Mouse (Mus musculus) cerebellum, postnatal 4 days (tissue): ENCODE results near the gene Dpp6.
A peak's percentile ranks its signal among the peaks of the same experiment; 100 is the strongest.

Source experiments
- DNase-seq, 2 experiments: peaks; one replicate each; pipeline ENCODE4 v3.0.0; 2022; ENCODE audit warnings: low spot score in 2 of 2, mixed read lengths in 1 of 2

Gene Dpp6

GRCm38 (mm10) chr5:26816975-26817941 lies at the start of gene Dpp6:
Dpp6 (plus strand) TSS chr5:26817203.
- peak; percentile 24 to 42 for DNase-seq

DNA sequence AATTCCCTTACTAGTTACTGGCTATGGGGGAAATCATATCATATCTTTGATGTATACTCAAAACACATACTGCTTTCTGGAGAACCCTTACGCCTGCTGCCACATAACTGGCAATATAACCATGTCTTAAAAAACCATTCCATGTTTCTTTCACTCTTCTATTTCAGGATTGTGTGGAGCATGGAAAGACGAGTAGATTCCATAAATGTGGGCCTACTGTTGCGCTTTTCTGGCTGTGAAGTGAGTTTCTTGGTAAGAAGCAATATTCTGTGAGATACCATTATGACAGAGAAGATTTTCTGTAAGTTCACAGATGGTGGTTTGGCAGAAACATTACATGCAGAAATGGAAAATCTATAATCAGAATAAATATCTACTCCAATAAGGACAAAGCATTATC lies 33.0 kb upstream of the Dpp6 start:
- DNase-seq, result no peak

DNA sequence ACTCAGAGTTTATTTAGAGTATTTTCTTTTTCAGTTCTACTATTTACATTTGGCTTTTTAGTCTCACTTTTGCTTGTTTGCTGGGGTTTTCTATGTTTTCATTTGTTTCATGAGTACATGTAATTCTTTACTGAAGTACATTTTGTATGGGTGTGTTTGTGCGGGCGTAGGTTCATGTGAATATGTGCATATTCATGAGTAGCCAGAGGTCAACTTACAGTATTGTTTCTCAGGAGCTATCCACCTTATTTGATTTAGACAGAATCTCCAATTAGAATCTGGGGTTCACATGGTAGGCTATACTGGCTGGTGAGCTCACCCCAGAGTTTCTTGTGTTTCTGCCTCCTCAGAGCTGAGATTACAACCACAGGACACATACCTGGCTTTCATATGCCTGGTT lies 21.5 kb upstream of the Dpp6 start:
- no peak for DNase-seq

GRCm38 (mm10) chr5:26835972-26836371 lies 19.0 kb downstream of the Dpp6 start:
- no peak for DNase-seq

DNA sequence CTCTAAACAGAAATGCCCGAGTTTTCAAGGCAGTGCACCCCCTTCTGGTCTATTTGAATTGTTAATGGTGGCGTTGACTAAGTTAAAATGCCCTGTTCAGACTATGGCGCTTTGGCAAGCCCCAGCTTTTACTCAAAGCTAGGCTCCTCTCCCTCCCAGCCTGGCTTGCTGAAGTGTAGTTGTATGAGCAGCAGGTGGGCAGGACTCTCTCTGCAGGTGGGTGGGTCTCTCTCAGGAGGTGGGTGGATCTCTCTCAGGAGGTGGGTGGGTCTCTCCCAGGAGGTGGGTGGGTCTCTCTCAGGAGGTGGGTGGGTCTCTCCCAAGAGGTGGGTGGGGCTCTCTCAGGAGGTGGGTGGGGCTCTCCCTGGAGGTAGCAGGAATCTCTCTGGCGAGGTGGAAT lies 24.1 kb downstream of the Dpp6 start:
- DNase-seq, result no peak

GRCm38 (mm10) chr5:26854746-26855145 lies 37.7 kb downstream of the Dpp6 start:
- DNase-seq, result no peak

DNA sequence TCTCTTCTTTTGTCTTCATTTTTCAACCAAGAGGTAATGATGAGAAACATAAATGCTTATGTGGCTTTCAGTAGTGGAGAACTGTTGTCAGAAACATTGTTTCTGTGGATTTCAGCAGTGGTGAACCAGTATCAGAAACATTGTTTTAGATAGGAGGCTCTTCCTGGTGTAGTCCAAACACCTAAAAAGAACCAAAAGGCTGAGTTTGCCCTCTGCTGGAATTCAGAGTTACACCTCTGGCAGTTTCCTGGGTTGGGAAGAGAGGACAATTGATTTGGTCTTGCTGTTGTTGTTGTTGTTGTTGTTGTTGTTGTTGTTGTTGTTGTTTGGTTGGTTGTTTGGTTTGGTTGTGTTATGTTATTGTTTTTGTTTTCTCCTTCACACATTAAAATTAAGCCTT lies 58.4 kb downstream of the Dpp6 start:
- DNase-seq, result no peak

- no peak for DNase-seq
These were observed 70.5 kb downstream of the Dpp6 start for GRCm38 (mm10) chr5:26887496-26887895.

DNA sequence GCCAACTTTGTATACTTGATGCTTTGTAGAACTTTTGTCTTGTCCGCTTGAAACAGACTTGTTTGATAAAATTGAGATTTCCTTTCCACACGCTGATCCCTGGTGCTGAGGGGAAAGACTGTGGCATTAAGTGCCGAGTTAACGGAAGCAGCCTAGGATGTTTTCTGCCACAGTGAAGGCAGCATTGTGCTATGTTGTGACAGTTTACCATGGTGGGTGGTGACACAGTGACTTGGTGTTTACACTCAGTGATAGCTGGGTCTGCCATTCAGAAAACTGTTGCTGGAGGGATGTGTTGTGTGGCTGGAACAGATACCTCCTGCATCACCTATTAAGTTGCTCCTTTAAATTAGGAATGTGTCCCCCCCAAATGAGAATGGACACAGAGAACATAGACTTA lies 71.1 kb downstream of the Dpp6 start:
- no peak for DNase-seq

- no peak for DNase-seq
These were observed 77.3 kb downstream of the Dpp6 start for GRCm38 (mm10) chr5:26894346-26894745.

GRCm38 (mm10) chr5:26903786-26904185 lies 86.8 kb downstream of the Dpp6 start:
- DNase-seq, result peak; percentile 22 to 32

GRCm38 (mm10) chr5:26904324-26905041 lies 87.5 kb downstream of the Dpp6 start:
- peak; percentile 29 to 56 for DNase-seq

GRCm38 (mm10) chr5:26907151-26907550 lies 90.1 kb downstream of the Dpp6 start:
- no peak for DNase-seq

- no peak for DNase-seq
These were observed 91.6 kb downstream of the Dpp6 start for GRCm38 (mm10) chr5:26908612-26909011.

GRCm38 (mm10) chr5:26910353-26910752 lies 93.3 kb downstream of the Dpp6 start:
- no peak for DNase-seq

- no peak for DNase-seq
These were observed 95.0 kb downstream of the Dpp6 start for GRCm38 (mm10) chr5:26911965-26912364.

GRCm38 (mm10) chr5:26918763-26919162 lies 101.8 kb downstream of the Dpp6 start:
- DNase-seq, result no peak

DNA sequence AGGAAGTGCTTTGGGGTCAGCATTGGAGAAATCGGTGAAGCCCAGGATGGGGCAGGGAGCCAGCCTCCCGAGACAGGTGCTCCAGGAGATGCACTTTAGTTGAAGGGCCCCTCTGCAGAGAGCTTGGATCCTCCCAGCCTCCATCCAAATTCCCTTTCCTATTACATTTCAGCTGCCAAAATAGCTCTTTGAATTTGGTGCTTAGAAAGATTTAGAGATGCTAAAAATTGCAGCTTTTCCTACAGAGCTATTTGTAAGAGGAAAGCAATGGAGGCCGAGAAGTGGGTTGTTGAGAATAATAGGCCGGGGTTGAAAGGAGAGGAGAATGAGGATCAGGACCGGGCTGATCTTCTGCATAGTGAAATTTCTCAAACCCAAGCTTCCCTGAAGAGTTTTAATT lies 107.5 kb downstream of the Dpp6 start:
- DNase-seq, result no peak

DNA sequence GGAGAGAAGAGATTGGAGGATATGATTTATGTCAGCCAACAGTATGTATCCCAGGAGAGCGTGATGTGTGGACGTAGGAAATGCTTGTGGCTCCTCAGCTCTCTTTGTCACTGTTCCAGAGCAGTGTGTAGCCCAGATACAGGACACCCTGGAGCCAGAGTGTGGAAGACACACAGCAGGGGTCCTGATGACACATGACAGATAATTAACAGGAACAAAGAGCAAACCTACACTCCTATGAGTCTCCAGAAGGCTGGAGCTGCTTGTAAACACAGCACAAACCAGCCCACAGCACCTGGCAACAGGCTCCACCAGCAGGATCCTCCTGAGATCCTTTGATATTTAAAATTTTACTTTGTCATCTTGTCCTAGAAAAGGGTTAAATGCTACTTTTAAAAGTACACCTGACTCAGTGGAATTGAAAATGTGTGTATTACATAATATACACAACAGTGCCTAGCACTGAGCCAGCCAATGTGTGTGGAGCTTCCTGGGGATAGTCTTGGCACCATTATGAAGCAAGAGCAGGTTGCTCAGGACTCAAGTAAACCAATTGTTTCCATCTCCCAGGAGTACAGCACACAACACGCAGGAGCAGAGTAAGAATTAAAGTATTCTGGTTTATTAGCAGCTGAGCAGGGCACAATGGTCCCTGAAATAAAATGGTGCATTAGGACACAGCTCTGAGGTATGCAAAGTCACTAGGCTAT lies 115.6 kb downstream of the Dpp6 start:
- no peak for DNase-seq

DNA sequence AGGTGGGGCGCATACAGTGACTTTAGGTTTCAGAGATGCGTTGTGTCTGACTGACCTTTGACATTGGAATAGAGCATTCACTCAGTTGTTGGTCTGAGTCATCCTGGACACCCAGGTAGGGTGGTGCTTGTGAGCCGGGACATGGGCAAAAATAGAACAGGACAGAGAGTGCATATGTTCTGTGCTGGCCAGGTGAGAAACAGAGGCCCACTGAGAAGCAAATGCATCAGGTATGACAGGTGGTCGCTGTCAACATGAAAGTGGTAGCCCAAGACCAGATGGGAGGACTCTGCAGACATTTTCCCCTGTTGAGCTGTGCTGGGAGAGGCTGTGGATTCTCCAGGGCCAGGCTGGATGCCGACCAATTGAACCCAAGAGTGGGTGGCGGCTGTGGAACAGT lies 117.9 kb downstream of the Dpp6 start:
- DNase-seq, result no peak

- DNase-seq, result no peak
These were observed 124.5 kb downstream of the Dpp6 start for GRCm38 (mm10) chr5:26941471-26941870.
